Mouse (Mus musculus): ENCODE measurements at regions not wholly inside any gene's neighbourhood (a gene's known extent, or its start where the extent isn't known, plus 50 kb on each side); places are given as distances from the start of the nearest gene placed in this dataset.
"Not testable (repeated sequence)": the region's sequence is repeated elsewhere in the genome, so short reads cannot be mapped to it uniquely, and the experiment has no call there.

DNA sequence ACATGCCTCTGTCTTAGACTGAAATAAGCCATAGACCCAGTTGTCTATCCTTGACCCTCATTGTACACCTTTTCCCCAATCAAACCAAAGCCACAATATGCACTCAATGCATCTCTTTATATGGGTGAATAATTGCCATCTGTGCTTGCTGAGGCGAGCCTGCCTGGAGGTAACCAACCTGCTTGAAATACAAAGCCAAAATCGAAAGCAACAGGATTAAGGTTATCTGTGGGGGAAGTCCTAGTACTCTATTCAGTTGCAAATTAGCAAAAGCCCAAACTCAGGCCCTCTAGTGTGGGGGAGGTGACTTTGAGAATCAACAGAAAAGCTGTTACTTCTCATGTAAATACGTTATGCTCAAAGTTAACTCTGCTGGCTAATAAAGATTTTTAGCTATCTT, 246.2 kb upstream of the Fundc1 start:
- H3K4me3 ChIP-seq: no peak overlapping the region
- no peak for DNase-seq (ENCODE audit: low spot score in 2 of 2)
- H3K27ac ChIP-seq: no peak overlapping the region
- TF ChIP-seq CTCF (conservative IDR thresholded peaks at IDR 0.05): no peak

DNA sequence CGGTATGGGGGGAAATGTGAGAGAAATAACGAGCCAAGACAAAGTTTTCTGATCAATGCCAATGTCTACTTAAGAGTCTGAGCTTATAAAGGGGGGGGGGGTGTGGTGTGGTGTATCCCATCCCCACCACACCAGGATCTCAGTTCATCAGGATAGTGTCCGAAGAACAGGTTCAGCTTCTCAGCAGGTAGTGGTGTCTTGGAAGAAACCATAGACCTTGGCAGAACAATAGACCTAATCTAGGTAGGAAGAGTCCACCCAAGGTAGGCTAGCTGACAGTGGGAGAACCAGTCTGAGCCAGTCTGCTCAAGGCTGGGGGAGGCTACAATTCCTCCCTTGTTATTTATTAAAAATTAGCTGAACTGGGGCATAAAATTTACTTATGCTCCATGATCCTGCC, 245.5 kb upstream of the Fundc1 start:
- no peak overlapping the region for H3K27ac ChIP-seq
- no peak overlapping the region for H3K4me3 ChIP-seq
- TF ChIP-seq CTCF (conservative IDR thresholded peaks at IDR 0.05): no peak
- no peak for DNase-seq (ENCODE audit: low spot score in 2 of 2)

DNA sequence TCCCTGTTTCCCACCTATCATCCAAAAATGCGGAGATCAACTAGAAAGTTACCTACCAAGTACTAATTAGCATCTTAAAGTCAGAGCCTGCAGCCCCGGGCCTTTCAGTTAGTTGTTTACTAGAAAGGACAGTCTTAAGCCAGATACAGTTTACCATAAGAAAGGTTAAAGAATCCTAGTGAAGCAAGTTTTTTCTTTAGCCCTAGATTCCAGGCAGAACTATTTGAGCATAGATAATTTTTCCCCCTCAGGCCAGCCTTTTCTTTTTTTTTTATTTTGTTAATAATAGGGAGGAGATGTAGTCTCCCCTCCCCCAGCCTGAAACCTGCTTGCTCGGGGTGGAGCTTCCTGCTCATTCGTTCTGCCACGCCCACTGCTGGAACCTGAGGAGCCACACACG, 215.9 kb upstream of the Fundc1 start:
- H3K27ac ChIP-seq; DNase-seq (ENCODE audit: low spot score in 2 of 2); H3K4me3 ChIP-seq: not testable (repeated sequence)

DNA sequence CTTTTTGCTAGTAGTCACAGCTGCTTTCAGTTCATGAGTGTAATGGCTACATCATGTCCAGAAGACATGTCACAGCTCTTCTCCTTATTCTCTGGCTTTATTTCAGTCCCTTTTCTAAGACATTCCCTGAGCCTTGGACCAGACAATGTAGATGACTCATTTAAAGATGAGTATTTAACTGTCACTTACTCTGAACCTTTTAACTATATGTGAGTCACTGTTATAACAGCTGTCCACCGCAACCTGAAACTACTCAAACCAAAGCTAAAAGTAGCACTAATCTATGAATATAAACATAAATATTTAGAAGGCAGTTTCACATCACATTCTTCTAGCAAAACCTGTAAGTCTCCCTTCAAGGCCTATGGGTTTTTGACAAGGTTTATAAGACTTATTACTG, 203.8 kb upstream of the Fundc1 start:
- no peak for DNase-seq (ENCODE audit: low spot score in 2 of 2)
- Histone ChIP-seq H3K4me3 (no peak overlapping the region), H3K27ac (no peak overlapping the region)
- TF ChIP-seq CTCF (conservative IDR thresholded peaks at IDR 0.05): no peak

GRCm38 (mm10) chrX:17752823-17753222, 180.7 kb upstream of the Fundc1 start:
- TF ChIP-seq CTCF (conservative IDR thresholded peaks at IDR 0.05): no peak
- no peak for DNase-seq (ENCODE audit: low spot score in 2 of 2)
- Histone ChIP-seq H3K27ac (no peak overlapping the region), H3K4me3 (no peak overlapping the region)

GRCm38 (mm10) chrX:17751466-17751865, 179.3 kb upstream of the Fundc1 start:
- DNase-seq (ENCODE audit: low spot score in 2 of 2): no peak
- TF ChIP-seq CTCF (conservative IDR thresholded peaks at IDR 0.05): no peak
- Histone ChIP-seq H3K4me3 (no peak overlapping the region), H3K27ac (no peak overlapping the region)

DNA sequence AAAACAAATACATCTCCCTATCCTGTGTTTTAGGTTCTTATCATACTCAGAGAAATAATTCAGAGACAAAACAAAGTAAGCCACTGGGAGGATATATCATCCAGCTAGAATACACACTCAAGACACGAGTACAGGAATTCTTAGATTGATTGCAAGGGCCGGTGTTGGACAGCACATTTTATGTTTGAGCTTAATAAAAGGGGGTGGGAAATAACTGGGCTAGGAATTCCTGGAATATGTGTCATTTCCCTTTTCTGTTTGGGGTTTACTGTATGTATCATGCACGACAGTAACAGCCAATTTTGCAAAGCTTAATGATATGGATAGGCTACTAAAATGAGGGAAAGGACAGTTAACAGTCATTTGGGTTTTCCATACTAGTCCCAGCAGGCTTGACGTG, 158.1 kb upstream of the Fundc1 start:
- Histone ChIP-seq H3K4me3 (no peak overlapping the region), H3K27ac (no peak overlapping the region)
- DNase-seq (ENCODE audit: low spot score in 2 of 2): no peak
- no peak for TF ChIP-seq CTCF (conservative IDR thresholded peaks at IDR 0.05)

- no peak for DNase-seq (ENCODE audit: low spot score in 2 of 2)
Measured at GRCm38 (mm10) chrX:17725780-17726220, 153.7 kb upstream of the Fundc1 start.

DNA sequence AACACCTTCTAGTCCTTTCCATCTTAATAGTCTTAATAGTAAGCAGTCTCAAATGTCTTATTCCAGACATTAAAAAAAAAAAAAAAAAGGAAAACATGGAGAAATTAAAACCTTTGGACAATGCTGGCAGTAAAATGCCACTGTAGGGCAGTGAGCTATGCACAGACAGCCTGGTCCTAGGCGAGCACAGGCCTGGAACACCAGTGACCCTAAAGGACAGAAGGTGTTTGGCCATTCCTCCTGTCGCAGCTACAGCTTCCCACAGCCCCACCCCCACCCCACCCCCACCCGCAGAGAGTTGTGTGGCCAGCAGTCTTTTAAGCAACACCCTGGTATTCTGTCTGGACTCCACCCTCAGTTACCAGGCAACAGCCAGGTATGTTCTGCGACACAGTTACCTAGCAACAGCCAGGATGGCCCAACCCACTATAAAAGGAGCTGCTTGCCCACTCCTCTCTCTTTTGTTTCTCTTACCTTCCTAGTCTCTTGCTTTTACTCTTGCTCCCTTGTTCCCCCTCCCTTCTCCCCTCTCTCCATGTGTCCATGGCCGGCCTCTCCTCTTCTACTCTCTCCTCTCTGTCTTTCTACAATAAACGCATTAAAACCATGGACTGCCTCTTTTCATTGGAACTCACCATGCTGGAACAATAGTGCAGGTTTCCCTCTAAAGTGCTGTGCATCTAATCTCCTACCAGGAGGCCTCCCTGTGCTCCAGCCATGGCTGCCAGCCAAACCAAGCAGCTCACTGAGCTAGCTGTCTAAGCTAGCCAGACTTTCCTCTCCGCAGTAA, 153.1 kb upstream of the Fundc1 start:
- H3K4me3 ChIP-seq: no peak overlapping the region
- no peak overlapping the region for H3K27ac ChIP-seq
- TF ChIP-seq CTCF (conservative IDR thresholded peaks at IDR 0.05): no peak
- no peak for DNase-seq (ENCODE audit: low spot score in 2 of 2)

More at GRCm38 (mm10) chrX:17725780-17726220, 153.7 kb upstream of the Fundc1 start:
- TF ChIP-seq CTCF (conservative IDR thresholded peaks at IDR 0.05): no peak
- Histone ChIP-seq H3K4me3 (no peak overlapping the region), H3K27ac (no peak overlapping the region)

DNA sequence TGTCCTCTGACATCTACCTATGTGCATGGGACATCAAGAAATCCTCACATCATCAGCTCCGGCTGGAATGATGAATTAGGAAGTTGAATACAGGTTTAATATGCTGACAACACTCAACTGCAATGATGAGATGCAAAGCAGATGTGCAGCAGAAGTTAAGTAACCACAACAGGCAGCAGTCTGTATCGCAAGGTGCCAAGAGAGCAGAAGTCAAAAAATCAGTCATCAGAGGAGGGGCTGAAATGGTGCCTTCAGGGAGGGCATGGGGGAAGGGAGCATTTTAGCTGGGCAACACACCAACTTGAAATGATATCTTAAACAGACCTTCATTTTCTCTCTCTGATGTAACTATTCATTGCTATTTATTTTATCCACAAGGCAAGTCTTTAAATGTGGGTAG, 152.3 kb upstream of the Fundc1 start:
- Histone ChIP-seq H3K4me3 (no peak overlapping the region), H3K27ac (no peak overlapping the region)
- no peak for DNase-seq (ENCODE audit: low spot score in 2 of 2)
- TF ChIP-seq CTCF (conservative IDR thresholded peaks at IDR 0.05): no peak

GRCm38 (mm10) chrX:17721866-17722625, 149.9 kb upstream of the Fundc1 start:
- DNase-seq (ENCODE audit: low spot score in 2 of 2); H3K4me3 ChIP-seq; H3K27ac ChIP-seq: not testable (repeated sequence)

GRCm38 (mm10) chrX:17714534-17714933, 142.4 kb upstream of the Fundc1 start:
- no peak for TF ChIP-seq CTCF (conservative IDR thresholded peaks at IDR 0.05)
- no peak for DNase-seq (ENCODE audit: low spot score in 2 of 2)

GRCm38 (mm10) chrX:17712919-17713318, 140.8 kb upstream of the Fundc1 start:
- no peak for DNase-seq (ENCODE audit: low spot score in 2 of 2)
- no peak overlapping the region for H3K27ac ChIP-seq
- no peak for TF ChIP-seq CTCF (conservative IDR thresholded peaks at IDR 0.05)
- no peak overlapping the region for H3K4me3 ChIP-seq

More at GRCm38 (mm10) chrX:17714534-17714933, 142.4 kb upstream of the Fundc1 start:
- Histone ChIP-seq H3K27ac (peak overlapping the region; percentile 23; the same call in 1 of the 2 replicates), H3K4me3 (no peak overlapping the region)

DNA sequence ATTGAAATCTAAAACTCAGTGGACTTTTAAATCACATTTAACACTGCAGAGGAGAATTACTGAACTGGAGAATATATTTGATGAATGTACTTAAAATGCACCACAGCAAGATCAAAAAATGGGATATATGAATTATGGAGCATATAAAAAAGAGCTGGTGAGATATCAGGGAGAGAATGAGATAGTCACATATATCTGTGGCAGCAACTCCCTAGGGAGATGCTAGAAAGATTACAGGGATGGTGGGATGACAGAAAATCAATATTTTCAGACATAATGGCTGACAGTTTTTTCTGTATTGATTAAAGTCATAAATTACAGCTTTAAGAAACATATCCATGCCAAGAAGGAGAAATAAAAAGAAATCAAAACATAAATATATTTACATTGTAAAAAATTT, 140.3 kb upstream of the Fundc1 start:
- no peak for TF ChIP-seq CTCF (conservative IDR thresholded peaks at IDR 0.05)
- Histone ChIP-seq H3K27ac (no peak overlapping the region), H3K4me3 (no peak overlapping the region)
- DNase-seq (ENCODE audit: low spot score in 2 of 2): no peak
